Mouse (Mus musculus) hindbrain, postnatal 0 days (tissue): Measurements from ENCODE around the gene Zbtb20. TPM values are rescaled to one million over a fixed set of nuclear protein-coding genes. Genes with fewer than 3 reads are reported as not detected.

Experiments used
- ATAC-seq: fragments of 200-750 bp; cut with Nextera tagmentation; 2 replicates; pipeline ENCODE4 v1.8.0; 2017; ENCODE audit warnings: mild to moderate bottlenecking, moderate TSS enrichment, moderate library complexity
- DNase-seq: peaks from one replicate; pipeline ENCODE4 v3.0.0-alpha.2; 2015; ENCODE audit warnings: low spot score
- H3K27ac ChIP-seq: fragments of 300-500 bp; sonication (generic); 2 replicates; pipeline ENCODE4 v1.5.1; 2014; ENCODE audit warnings: mild to moderate bottlenecking
- H3K27me3 ChIP-seq: fragments of 300-500 bp; sonication (generic); 2 replicates; pipeline ENCODE4 v1.6.1; 2014; ENCODE audit warnings: low read length, mixed read lengths; ENCODE audit not compliant: insufficient read depth
- H3K36me3 ChIP-seq: fragments of 300-500 bp; sonication (generic); 2 replicates; pipeline ENCODE4 v1.6.1; 2014; ENCODE audit warnings: low read length, mixed read lengths; ENCODE audit not compliant: insufficient read depth
- H3K4me1 ChIP-seq: fragments of 300-500 bp; sonication (generic); 2 replicates; pipeline ENCODE4 v1.6.1; 2014; ENCODE audit warnings: antibody characterized with exemption, low read length, mixed read lengths; ENCODE audit not compliant: insufficient read depth
- H3K4me2 ChIP-seq: fragments of 300-500 bp; sonication (generic); 2 replicates; pipeline ENCODE4 v1.6.1; 2014; ENCODE audit warnings: low read depth, mild to moderate bottlenecking, low read length, moderate library complexity, mixed read lengths
- H3K4me3 ChIP-seq: fragments of 300-500 bp; sonication (generic); 2 replicates; pipeline ENCODE4 v1.5.1; 2014; ENCODE audit warnings: low read length
- H3K9ac ChIP-seq: fragments of 300-500 bp; sonication (generic); replicated peaks from 2 replicates; pipeline ENCODE4 v1.6.1; 2014; ENCODE audit warnings: mild to moderate bottlenecking, low read length, moderate library complexity, mixed read lengths
- H3K9me3 ChIP-seq: fragments of 300-500 bp; sonication (generic); 2 replicates; pipeline ENCODE4 v1.6.1; 2016; ENCODE audit warnings: low read length, mixed read lengths
- CTCF ChIP-seq: IDR thresholded peaks from 2 replicates; pipeline ENCODE4 v1.5.1; 2016; ENCODE audit warnings: antibody characterized with exemption, control low read depth, low read depth
- whole genome bisulfite sequencing: fragments of 180-500 bp; shearing (Covaris S2); extraction: QIAGEN DNeasy Blood & Tissue Kit; methylation state at CpG from one replicate; pipeline ENCODE4 v1.1.7; 2014; 5-methylcytosine and 5-hydroxymethylcytosine counted together
- polyA plus RNA-seq: library from polyadenylated mRNA; unstranded; fragments of >200 nt; fragmentation: Nextera tagmentation; extraction: Ambion mirVana; gene quantifications from 2 replicates; pipeline ENCODE4 v1.2.1, GENCODE M21; 2015
- total RNA-seq: library from RNA; depleted of rRNA; stranded (reverse); fragments of >200 nt; gene quantifications from 2 replicates; pipeline ENCODE4 v1.2.3, GENCODE M21; 2014

Gene Zbtb20
- total and polyA plus RNA-seq, 2 experiments from 2014 or later, result 35.2 to 38.0 TPM

GRCm38 (mm10) chr16:43430030-43430429 is 554.3 kb downstream of the Zbtb20 start:
- no peaks in the 10 kb centered on the region for H3K36me3 ChIP-seq
- no peaks in the 10 kb centered on the region for H3K9me3 ChIP-seq
- ATAC-seq (no peak), DNase-seq (no peak)
- H3K27me3 ChIP-seq, result no peaks in the 10 kb centered on the region
- no peak overlapping the region for H3K9ac ChIP-seq
- TF ChIP-seq CTCF, result no peak
- no peaks in the 10 kb centered on the region for H3K4me1 ChIP-seq
- no peak overlapping the region for H3K27ac ChIP-seq
- WGBS, result 65% methylated on average over 4 of the region's 4 CpGs
- H3K4me2 ChIP-seq, result no peak overlapping the region
- H3K4me3 ChIP-seq, result no peak overlapping the region

GRCm38 (mm10) chr16:43431514-43432371 is 556.1 kb downstream of the Zbtb20 start:
- H3K27ac ChIP-seq, result no peak overlapping the region
- H3K9me3 ChIP-seq, result no peaks in the 10 kb centered on the region
- H3K27me3 ChIP-seq, result no peaks in the 10 kb centered on the region
- DNase-seq, result no peak
- no peak for ATAC-seq
- no peak overlapping the region for H3K4me3 ChIP-seq
- H3K4me1 ChIP-seq, result no peaks in the 10 kb centered on the region
- TF ChIP-seq CTCF, result no peak
- H3K36me3 ChIP-seq, result no peaks in the 10 kb centered on the region
- H3K9ac ChIP-seq, result no peak overlapping the region
- H3K4me2 ChIP-seq, result no peak overlapping the region
- WGBS, result 88% methylated on average over 5 of the region's 5 CpGs

GRCm38 (mm10) chr16:43434941-43435340 is 559.3 kb downstream of the Zbtb20 start:
- ATAC-seq, result no peak
- peak; percentile 76 for TF ChIP-seq CTCF
- DNase-seq, result peak; percentile 61

GRCm38 (mm10) chr16:43438878-43439371 is 563.2 kb downstream of the Zbtb20 start:
- H3K36me3 ChIP-seq, result no peaks in the 10 kb centered on the region
- H3K27me3 ChIP-seq, result no peaks in the 10 kb centered on the region
- H3K27ac ChIP-seq, result no peak overlapping the region
- no peak for TF ChIP-seq CTCF
- no peak overlapping the region for H3K9ac ChIP-seq
- peaks cover 7% of the 10 kb centered on the region; the same call in 1 of the 2 replicates for H3K4me1 ChIP-seq
- 80% methylated on average over 8 of the region's 8 CpGs for WGBS
- ATAC-seq, result no peak
- no peaks in the 10 kb centered on the region for H3K9me3 ChIP-seq
- DNase-seq, result no peak
- no peak overlapping the region for H3K4me3 ChIP-seq
- H3K4me2 ChIP-seq, result no peak overlapping the region

More at GRCm38 (mm10) chr16:43434941-43435340, 559.3 kb downstream of the Zbtb20 start:
- Histone ChIP-seq H3K9ac (no peak overlapping the region), H3K4me3 (no peak overlapping the region), H3K4me2 (no peak overlapping the region), H3K4me1 (no peaks in the 10 kb centered on the region), H3K27ac (no peak overlapping the region), H3K27me3 (no peaks in the 10 kb centered on the region), H3K36me3 (no peaks in the 10 kb centered on the region), H3K9me3 (no peaks in the 10 kb centered on the region)
- 45% methylated on average over 3 of the region's 3 CpGs for WGBS

- Histone ChIP-seq H3K27ac (no peak overlapping the region), H3K9me3 (no peaks in the 10 kb centered on the region), H3K4me1 (peaks cover 7% of the 10 kb centered on the region; the same call in 1 of the 2 replicates), H3K36me3 (no peaks in the 10 kb centered on the region), H3K9ac (no peak overlapping the region), H3K27me3 (no peaks in the 10 kb centered on the region), H3K4me3 (no peak overlapping the region), H3K4me2 (no peak overlapping the region)
- no peak for ATAC-seq
- WGBS, result 94% methylated on average over 6 of the region's 6 CpGs
- no peak for DNase-seq
- no peak for TF ChIP-seq CTCF
These were observed 565.7 kb downstream of the Zbtb20 start for GRCm38 (mm10) chr16:43441392-43441791.

- Histone ChIP-seq H3K9ac (no peak overlapping the region), H3K4me2 (no peak overlapping the region), H3K27ac (no peak overlapping the region), H3K9me3 (no peaks in the 10 kb centered on the region), H3K4me3 (no peak overlapping the region), H3K4me1 (peaks cover 7% of the 10 kb centered on the region; the same call in 1 of the 2 replicates), H3K27me3 (no peaks in the 10 kb centered on the region), H3K36me3 (no peaks in the 10 kb centered on the region)
- no peak for ATAC-seq
- no peak for TF ChIP-seq CTCF
- peak; percentile 20 for DNase-seq
- WGBS, result 71% methylated on average over 2 of the region's 2 CpGs
These were observed 567.4 kb downstream of the Zbtb20 start for GRCm38 (mm10) chr16:43443034-43443433.
